Mouse (Mus musculus) MEL (cell line): Measurements from ENCODE around the gene Efnb1. TPM values are rescaled to one million over a fixed set of nuclear protein-coding genes. Genes with fewer than 3 reads are reported as not detected.

Source experiments
- DNase-seq: peaks from one replicate; pipeline ENCODE4 v3.0.0; 2011; ENCODE audit warnings: low read depth, low spot score
- H3K27ac ChIP-seq: 2 replicates; pipeline ENCODE4 v1.5.1; 2012; ENCODE audit warnings: low read depth, mild to moderate bottlenecking, control low read depth, low read length, moderate library complexity; ENCODE audit not compliant: control insufficient read depth
- H3K27me3 ChIP-seq, 2 experiments: fragments of 150-350 bp in 1 of 2; sonication (generic) in 1 of 2; 2 replicates each; pipeline ENCODE4 v1.6.1; 2012; ENCODE audit warnings: low read length in 2 of 2, mild to moderate bottlenecking in 2 of 2, improper control_type of control experiment in 1 of 2, moderate library complexity in 1 of 2; ENCODE audit not compliant: insufficient read depth in 2 of 2, control insufficient read depth in 1 of 2
- H3K36me3 ChIP-seq, 2 experiments: 2 replicates each; pipeline ENCODE4 v1.6.1; 2012 to 2014; ENCODE audit warnings: low read length in 2 of 2, improper control_type of control experiment in 1 of 2, inconsistent platforms in 1 of 2, mild to moderate bottlenecking in 1 of 2; ENCODE audit not compliant: insufficient read depth in 2 of 2, control insufficient read depth in 1 of 2
- H3K4me1 ChIP-seq, 2 experiments: fragments of 150-350 bp in 1 of 2; sonication (generic) in 1 of 2; 2 replicates each; pipeline ENCODE4 v1.6.1; 2012; ENCODE audit warnings: low read length in 2 of 2, improper control_type of control experiment in 1 of 2, mild to moderate bottlenecking in 1 of 2; ENCODE audit not compliant: insufficient read depth in 2 of 2, control insufficient read depth in 1 of 2
- H3K4me3 ChIP-seq, 2 experiments: fragments of 150-350 bp in 1 of 2; sonication (generic) in 1 of 2; 2 replicates each; pipeline ENCODE4 v1.5.1; 2012; ENCODE audit warnings: low read depth in 2 of 2, low read length in 2 of 2, mild to moderate bottlenecking in 2 of 2, moderate library complexity in 2 of 2, control low read depth in 1 of 2, improper control_type of control experiment in 1 of 2; ENCODE audit not compliant: control insufficient read depth in 1 of 2, insufficient read depth in 1 of 2
- H3K79me2 ChIP-seq: 2 replicates; pipeline ENCODE4 v1.6.1; 2012; ENCODE audit warnings: mild to moderate bottlenecking, low read length, moderate library complexity; ENCODE audit not compliant: control insufficient read depth, poor library complexity, insufficient read depth
- H3K9ac ChIP-seq: 2 replicates; pipeline ENCODE4 v1.6.1; 2012; ENCODE audit warnings: low read depth, mild to moderate bottlenecking, control low read depth, low read length, moderate library complexity; ENCODE audit not compliant: control insufficient read depth, poor library complexity, severe bottlenecking
- H3K9me3 ChIP-seq: fragments of 150-350 bp; sonication (generic); replicated peaks from 2 replicates; pipeline ENCODE4 v1.6.1; 2012; ENCODE audit warnings: mild to moderate bottlenecking, low read length, improper control_type of control experiment, moderate library complexity; ENCODE audit not compliant: insufficient read depth
- CHD1 ChIP-seq: IDR thresholded peaks from 2 replicates; pipeline ENCODE4 v1.6.1; 2012; ENCODE audit warnings: low read depth, mild to moderate bottlenecking, inconsistent platforms, low read length, improper control_type of control experiment
- CTCF ChIP-seq, 3 experiments: IDR thresholded peaks in 2 of 3; conservative IDR thresholded peaks in 1 of 3; 2 replicates each; pipeline ENCODE4 v1.5.1; 2011 to 2012; ENCODE audit warnings: low read length in 3 of 3, low read depth in 2 of 3, mild to moderate bottlenecking in 2 of 3, improper control_type of control experiment in 1 of 3, inconsistent platforms in 1 of 3, mixed read lengths in 1 of 3, moderate library complexity in 1 of 3; ENCODE audit not compliant: control insufficient read depth in 1 of 3, insufficient read depth in 1 of 3, poor library complexity in 1 of 3, severe bottlenecking in 1 of 3
- E2F4 ChIP-seq: IDR thresholded peaks from 2 replicates; pipeline ENCODE4 v1.6.1; 2011; ENCODE audit warnings: low read depth, low read length, improper control_type of control experiment, borderline replicate concordance
- HCFC1 ChIP-seq: IDR thresholded peaks from 2 replicates; pipeline ENCODE4 v1.6.1; 2012; ENCODE audit warnings: low read depth, mild to moderate bottlenecking, inconsistent platforms, low read length, improper control_type of control experiment, moderate library complexity
- JUND ChIP-seq: IDR thresholded peaks from 2 replicates; pipeline ENCODE4 v1.6.1; 2011; ENCODE audit warnings: low read depth, mild to moderate bottlenecking, improper control_type of control experiment, low read length
- MAFK ChIP-seq: IDR thresholded peaks from 2 replicates; pipeline ENCODE4 v1.6.1; 2011; ENCODE audit warnings: low read depth, mild to moderate bottlenecking, low read length, improper control_type of control experiment, borderline replicate concordance
- MAX ChIP-seq: IDR thresholded peaks from 2 replicates; pipeline ENCODE4 v1.6.1; 2011; ENCODE audit warnings: low read length, improper control_type of control experiment
- MAZ ChIP-seq: IDR thresholded peaks from 2 replicates; pipeline ENCODE4 v1.6.1; 2012; ENCODE audit warnings: low read depth, mild to moderate bottlenecking, inconsistent platforms, low read length, improper control_type of control experiment
- MEF2A ChIP-seq: IDR thresholded peaks from 2 replicates; pipeline ENCODE4 v1.6.1; 2014; ENCODE audit warnings: low read depth, mild to moderate bottlenecking, inconsistent platforms, low read length, improper control_type of control experiment; ENCODE audit not compliant: poor library complexity, insufficient replicate concordance, severe bottlenecking; ENCODE audit errors: extremely low read depth
- MXI1 ChIP-seq: IDR thresholded peaks from 2 replicates; pipeline ENCODE4 v1.6.1; 2011; ENCODE audit warnings: mild to moderate bottlenecking, low read depth, low read length, improper control_type of control experiment
- MYB ChIP-seq: IDR thresholded peaks from 2 replicates; pipeline ENCODE4 v1.6.1; 2011; ENCODE audit warnings: mild to moderate bottlenecking, low read depth, low read length, improper control_type of control experiment
- MYC ChIP-seq: IDR thresholded peaks from 2 replicates; pipeline ENCODE4 v1.6.1; 2011; ENCODE audit warnings: low read depth, mild to moderate bottlenecking, low read length, improper control_type of control experiment, moderate library complexity
- NRF1 ChIP-seq: IDR thresholded peaks from 2 replicates; pipeline ENCODE4 v1.6.1; 2014; ENCODE audit warnings: low read depth, mild to moderate bottlenecking, inconsistent platforms, low read length, improper control_type of control experiment, moderate library complexity; ENCODE audit not compliant: poor library complexity, insufficient read depth, severe bottlenecking
- RAD21 ChIP-seq: IDR thresholded peaks from 2 replicates; pipeline ENCODE4 v1.6.1; 2011; ENCODE audit warnings: mild to moderate bottlenecking, low read depth, low read length, improper control_type of control experiment
- TCF12 ChIP-seq: IDR thresholded peaks from 2 replicates; pipeline ENCODE4 v1.6.1; 2014; ENCODE audit warnings: low read depth, mild to moderate bottlenecking, inconsistent platforms, low read length, improper control_type of control experiment, moderate library complexity
- UBTF ChIP-seq: IDR thresholded peaks from 2 replicates; pipeline ENCODE4 v1.6.1; 2012; ENCODE audit warnings: low read depth, mild to moderate bottlenecking, inconsistent platforms, low read length, improper control_type of control experiment, moderate library complexity, borderline replicate concordance; ENCODE audit not compliant: insufficient read depth
- USF1 ChIP-seq: IDR thresholded peaks from 2 replicates; pipeline ENCODE4 v1.6.1; 2014; ENCODE audit warnings: low read depth, mild to moderate bottlenecking, inconsistent platforms, low read length, improper control_type of control experiment, moderate library complexity
- ZC3H11A ChIP-seq: IDR thresholded peaks from 2 replicates; pipeline ENCODE4 v1.6.1; 2012; ENCODE audit warnings: low read depth, mild to moderate bottlenecking, inconsistent platforms, low read length, improper control_type of control experiment
- ZKSCAN1 ChIP-seq: IDR thresholded peaks from 2 replicates; pipeline ENCODE4 v1.6.1; 2012; ENCODE audit warnings: low read depth, mild to moderate bottlenecking, inconsistent platforms, low read length, improper control_type of control experiment, moderate library complexity
- polyA plus RNA-seq, 2 experiments: library from polyadenylated mRNA; stranded (reverse) in 1 of 2; unstranded in 1 of 2; fragments of >175 nt in 1 of 2; fragments of >200 nt in 1 of 2; gene quantifications; 2 replicates each; pipeline versions ENCODE4 v1.2.1 to v1.2.4; 2012; ENCODE audit warnings: low replicate concordance in 2 of 2, low read depth in 1 of 2; ENCODE audit not compliant: insufficient read length in 2 of 2, insufficient read depth in 1 of 2, missing spikeins in 1 of 2
- total RNA-seq: library from RNA; depleted of rRNA; stranded (reverse); fragments of 300-350 nt; gene quantifications from 2 replicates; pipeline ENCODE4 v1.2.3, GENCODE M21; 2012

Efnb1 gene
- total and polyA plus RNA-seq, 3 experiments = 6.0 to 8.2 TPM; not detected in 1

DNA sequence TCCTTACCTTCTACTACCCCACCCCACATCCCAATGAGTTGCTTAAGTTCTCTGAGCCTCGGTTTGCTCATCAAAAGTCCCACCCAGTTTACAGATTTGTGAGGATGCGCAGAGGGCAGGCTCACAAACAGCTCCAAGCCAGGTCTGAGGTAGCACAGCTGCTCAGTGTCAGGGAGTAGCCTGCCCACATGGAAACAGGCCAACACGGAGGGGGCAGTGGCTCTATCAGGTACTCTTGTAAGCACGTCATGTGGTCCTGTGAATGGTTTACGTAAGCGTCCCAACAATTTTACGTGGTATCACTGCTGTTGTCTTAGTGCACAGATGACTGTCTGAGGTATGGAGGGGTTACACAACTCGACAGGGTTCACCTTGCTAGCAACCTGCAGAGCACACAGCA is 23.1 kb downstream of the Efnb1 start:
- H3K4me1 ChIP-seq = no peaks in the 10 kb centered on the region
- no peaks in the 10 kb centered on the region for H3K27me3 ChIP-seq
- H3K9ac ChIP-seq = no peak overlapping the region
- H3K27ac ChIP-seq = no peak overlapping the region
- H3K4me3 ChIP-seq = no peak overlapping the region
- no peak for DNase-seq
- H3K36me3 ChIP-seq = no peaks in the 10 kb centered on the region
- TF ChIP-seq UBTF (no peak), MYB (no peak), E2F4 (no peak), RAD21 (no peak), MAFK (no peak), ZKSCAN1 (no peak), MXI1 (no peak), CHD1 (no peak), JUND (no peak), ZC3H11A (no peak), MAZ (no peak), MYC (no peak), TCF12 (no peak)
- H3K79me2 ChIP-seq = no peaks in the 10 kb centered on the region
- H3K9me3 ChIP-seq = no peaks in the 10 kb centered on the region

DNA sequence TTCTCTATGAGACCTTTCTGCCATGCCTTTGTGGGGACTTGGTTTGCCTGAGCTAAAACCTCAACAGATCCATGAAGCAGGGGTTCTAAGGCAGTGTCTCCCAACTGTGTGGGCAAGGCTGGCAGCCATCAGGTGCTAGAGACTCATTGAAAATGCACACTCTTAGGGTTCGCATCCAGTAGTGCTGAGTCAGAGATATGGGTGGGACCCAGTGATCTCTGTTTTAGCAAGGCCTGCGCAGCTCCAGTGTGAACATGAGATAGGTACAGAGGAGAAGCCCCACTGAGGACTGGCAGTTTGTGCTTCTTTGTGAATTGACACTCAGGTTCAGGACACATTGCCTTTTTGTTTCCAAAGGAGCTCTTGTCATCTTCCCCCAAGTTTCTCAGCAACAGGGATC is 28.2 kb downstream of the Efnb1 start:
- Histone ChIP-seq H3K36me3 (no peaks in the 10 kb centered on the region), H3K9ac (no peak overlapping the region), H3K4me3 (no peak overlapping the region), H3K4me1 (no peaks in the 10 kb centered on the region), H3K27ac (no peak overlapping the region), H3K79me2 (no peaks in the 10 kb centered on the region), H3K27me3 (no peaks in the 10 kb centered on the region), H3K9me3 (no peaks in the 10 kb centered on the region)
- TF ChIP-seq USF1 (no peak), CTCF (IDR thresholded peaks at IDR 0.05 in 2 of 3, conservative IDR thresholded peaks at IDR 0.05 in 1 of 3; ENCODE audit: control insufficient read depth in 1 of 3, insufficient read depth in 1 of 3, low read depth in 2 of 3, low read length in 3 of 3, poor library complexity in 1 of 3, severe bottlenecking in 1 of 3) (no peak), NRF1 (peak; percentile 32; the same call in 1 of the 2 replicates), MEF2A (no peak), MAX (no peak), UBTF (no peak), HCFC1 (no peak)
- DNase-seq = peak; percentile 20
